Mouse (Mus musculus): ENCODE measurements around the gene Socs1.

GRCm38 (mm10) chr16:10834542-10834910, 49.2 kb upstream of the Socs1 start:
- TF ChIP-seq CTCF (IDR thresholded peaks at IDR 0.05; ENCODE audit: control insufficient read depth, insufficient read depth, insufficient replicate concordance, low read depth, low read length) (no peak), POLR2A (IDR thresholded peaks at IDR 0.05; ENCODE audit: control insufficient read depth, low read depth, low read length) (no peak)

Measured in testis, adult 2 months (tissue).